In genomic region chr15:25915574-25916205, GRCm38 (mm10) we compare ENCODE assay signal across 8 mouse cellular contexts.
DNase-seq lines count a peak whose midpoint lies in the region; ATAC-seq and TF ChIP-seq lines count a peak whose summit lies in the region.

No protein-coding gene starts in this region.

- 0 out of 2 replicates have a peak, but pooled peaks have one; percentile 3 for ATAC-seq in granulocyte monocyte progenitor cell, adult 5-6 weeks (replicated peaks; ENCODE audit: poor library complexity, severe bottlenecking)

- intact Hi-C loops in left cerebral cortex, postnatal 4 days (cut with DNase I): no loop called here
- intact Hi-C loops in left cerebral cortex, postnatal 10 days (cut with DNase I): no loop called here

- no peak for TF ChIP-seq CTCF in olfactory bulb, adult 2 months (IDR thresholded peaks at IDR 0.05; ENCODE audit: insufficient read depth, low read depth, low read length)

- peak overlapping the region; percentile 27; the same call in 1 of the 2 replicates for H3K27ac ChIP-seq in olfactory bulb, adult 2 months (ENCODE audit: insufficient read depth, low read depth, low read length)

- peak; percentile 46 for DNase-seq in gastrocnemius, adult 18-20 months (ENCODE audit: low spot score)
- DNase-seq in gastrocnemius, adult 8-10 months (ENCODE audit: low spot score in 2 of 2): no peak
- DNase-seq in left cerebral cortex, postnatal 4 days: peak; percentile 84
- no peak for DNase-seq in left cerebral cortex, postnatal 10 days (ENCODE audit: extremely low spot score in 1 of 2, low spot score in 2 of 2)
- no peak for DNase-seq in right cerebral cortex, postnatal 10 days (ENCODE audit: low spot score in 2 of 2)
- DNase-seq in lung, postnatal 36 days: no peak

- 60% methylated on average over 11 of the region's 11 CpGs for WGBS in olfactory bulb, adult 2 months

- TF ChIP-seq POLR2A in olfactory bulb, adult 2 months (IDR thresholded peaks at IDR 0.05; ENCODE audit: insufficient read depth, low read depth, low read length): no peak

- H3K4me3 ChIP-seq in olfactory bulb, adult 2 months (ENCODE audit: insufficient read depth, low read depth, low read length): no peak overlapping the region

- peaks cover 20% of the 10 kb centered on the region for H3K4me1 ChIP-seq in olfactory bulb, adult 2 months (ENCODE audit: control insufficient read depth, insufficient read depth, low read length)

Comparison
In these comparisons a context has a peak if more than half of its experiments do, and no peak if none do; other contexts are left out.
1. DNase-seq: peak in gastrocnemius, adult 18-20 months (single experiment) and left cerebral cortex, postnatal 4 days (single experiment); none in gastrocnemius, adult 8-10 months (0 of 2), left cerebral cortex, postnatal 10 days (0 of 2), right cerebral cortex, postnatal 10 days (0 of 2) and lung, postnatal 36 days (single experiment).